Mouse (Mus musculus) left cerebral cortex, postnatal 4 days (tissue): ENCODE measurements around the gene Traip. TPM values are rescaled to one million over a fixed set of nuclear protein-coding genes. Genes with fewer than 3 reads are reported as not detected.
A peak's percentile ranks its signal among the peaks of the same experiment; 100 is the strongest.

Experiments
- DNase-seq: peaks from one replicate; pipeline ENCODE4 v3.0.0-alpha.2; 2022
- intact Hi-C: fragments of 180-260 bp; cut with DNase I; formaldehyde crosslinking; loops from one replicate; pipeline ENCODE4 v1.15.1; 2025
- total RNA-seq, 2 experiments: library from RNA; stranded (reverse); gene quantifications; 2 replicates each; pipeline ENCODE4 v1.2.3; 2021

Traip gene
- total RNA-seq, result 10 to 100 TPM; 21.2 to 21.3 TPM

- intact Hi-C loops, result no loop called here
- DNase-seq, result no peak
Observed at GRCm38 (mm10) chr9:107949922-107950235, at the start of gene Traip. TSS of gene Traip (plus strand) at chr9:107950136.

DNA sequence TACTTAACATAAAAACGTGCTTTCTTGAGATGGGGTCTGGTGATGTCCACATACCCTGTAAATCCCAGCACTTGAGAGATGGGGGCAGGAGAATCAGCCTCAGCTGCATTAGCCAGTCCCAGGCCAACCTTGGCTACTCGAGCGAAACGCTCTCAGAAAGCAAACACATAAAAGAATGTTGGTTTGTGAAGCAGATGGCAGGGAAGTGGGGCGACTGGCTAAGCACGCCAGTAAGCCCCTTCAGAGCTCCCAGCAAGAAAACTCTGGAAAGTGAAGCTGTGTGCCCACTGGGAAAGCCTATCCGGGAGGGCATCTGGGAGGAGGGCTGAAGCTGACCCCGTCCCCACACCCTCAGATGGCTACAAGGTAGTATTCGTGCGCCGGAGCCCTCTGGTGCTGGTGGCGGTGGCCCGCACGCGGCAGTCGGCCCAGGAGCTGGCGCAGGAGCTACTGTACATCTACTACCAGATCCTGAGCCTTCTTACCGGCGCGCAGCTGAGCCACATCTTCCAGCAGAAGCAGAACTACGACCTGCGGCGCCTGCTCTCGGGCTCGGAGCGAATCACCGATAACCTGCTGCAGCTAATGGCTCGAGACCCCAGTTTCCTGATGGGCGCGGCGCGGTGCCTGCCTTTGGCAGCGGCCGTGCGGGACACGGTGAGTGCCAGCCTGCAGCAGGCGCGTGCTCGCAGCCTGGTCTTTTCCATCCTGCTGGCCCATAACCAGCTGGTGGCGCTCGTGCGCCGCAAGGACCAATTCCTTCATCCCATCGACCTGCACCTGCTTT is 48.9 kb upstream of the Traip start:
- peak; percentile 89 for DNase-seq
- intact Hi-C loops, result loop anchor here (5.0 kb wide), 4 partner anchors 61 to 166 kb away; partner anchors contain the start of genes Gmppb and Inka1

DNA sequence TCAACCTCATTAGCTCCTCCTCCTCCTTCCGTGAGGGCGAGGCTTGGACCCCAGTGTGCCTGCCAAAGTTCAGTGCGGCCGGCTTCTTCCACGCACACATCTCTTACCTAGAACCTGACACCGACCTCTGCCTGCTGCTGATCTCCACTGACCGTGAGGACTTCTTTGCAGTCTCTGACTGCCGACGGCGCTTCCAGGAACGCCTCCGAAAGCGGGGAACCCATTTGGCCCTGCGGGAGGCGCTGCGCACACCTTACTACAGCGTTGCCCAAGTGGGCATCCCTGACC is 48.4 kb upstream of the Traip start:
- intact Hi-C loops, result loop anchor here (5.0 kb wide), 4 partner anchors 61 to 166 kb away; partner anchors contain the start of genes Gmppb and Inka1

GRCm38 (mm10) chr9:107904726-107905125 is 45.2 kb upstream of the Traip start:
- peak; percentile 90 for DNase-seq
- intact Hi-C loops, result loop anchor here (5.0 kb wide), 4 partner anchors 58 to 163 kb away; partner anchors contain the start of genes Gmppb and Inka1

More for the DNA sequence above, 48.4 kb upstream of the Traip start:
- no peak for DNase-seq

GRCm38 (mm10) chr9:107906252-107906966 is 43.5 kb upstream of the Traip start, which contains the start of gene Mst1r:
TSS of gene Mst1r (plus strand) at chr9:107906873.
- DNase-seq, result no peak
- intact Hi-C loops, result no loop called here

- DNase-seq, result no peak
- intact Hi-C loops, result no loop called here
Observed at GRCm38 (mm10) chr9:107906967-107907800, 42.8 kb upstream of the Traip start.

GRCm38 (mm10) chr9:107907801-107908120 is 42.2 kb upstream of the Traip start:
- intact Hi-C loops, result no loop called here
- no peak for DNase-seq

- intact Hi-C loops, result no loop called here
- no peak for DNase-seq
Observed at GRCm38 (mm10) chr9:107908410-107909158, 41.4 kb upstream of the Traip start.

DNA sequence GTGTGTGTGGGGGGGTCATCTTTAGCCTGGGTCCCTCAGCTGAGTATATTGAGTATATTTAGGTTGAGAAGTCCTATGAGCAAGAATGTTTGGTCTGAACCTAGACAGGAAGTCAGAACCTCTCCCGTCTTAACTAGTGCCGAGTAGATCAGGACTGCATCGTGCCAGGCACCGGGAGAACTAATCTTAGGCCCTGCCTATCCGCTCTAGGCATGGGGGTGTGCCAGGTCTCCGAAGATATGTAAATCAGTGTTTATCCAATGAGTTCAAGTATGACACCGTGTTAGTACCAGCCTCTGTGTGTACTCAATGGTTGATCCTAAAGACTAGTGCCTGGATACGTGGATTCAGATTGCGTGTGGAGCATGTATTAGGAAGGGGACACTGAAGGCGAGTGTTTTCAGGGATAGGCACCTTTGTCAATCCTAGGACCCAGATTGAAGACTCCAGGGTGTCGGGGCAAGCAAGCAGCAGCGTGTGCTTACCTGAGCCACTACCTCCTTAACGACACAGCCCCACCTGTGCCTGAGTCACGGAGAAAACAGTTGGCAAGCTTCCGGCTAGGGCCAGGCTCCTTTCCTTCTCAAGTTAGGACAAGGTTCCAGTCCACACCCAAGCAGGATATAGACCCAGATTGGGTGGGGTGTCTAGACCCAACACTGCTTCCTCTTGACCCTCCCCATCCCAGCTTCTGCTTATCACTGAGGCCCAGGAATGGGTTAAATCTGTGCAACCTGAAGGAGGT is 39.7 kb upstream of the Traip start:
- no peak for DNase-seq
- intact Hi-C loops, result no loop called here

GRCm38 (mm10) chr9:107914764-107915420 is 35.0 kb upstream of the Traip start:
- intact Hi-C loops, result no loop called here
- no peak for DNase-seq

DNA sequence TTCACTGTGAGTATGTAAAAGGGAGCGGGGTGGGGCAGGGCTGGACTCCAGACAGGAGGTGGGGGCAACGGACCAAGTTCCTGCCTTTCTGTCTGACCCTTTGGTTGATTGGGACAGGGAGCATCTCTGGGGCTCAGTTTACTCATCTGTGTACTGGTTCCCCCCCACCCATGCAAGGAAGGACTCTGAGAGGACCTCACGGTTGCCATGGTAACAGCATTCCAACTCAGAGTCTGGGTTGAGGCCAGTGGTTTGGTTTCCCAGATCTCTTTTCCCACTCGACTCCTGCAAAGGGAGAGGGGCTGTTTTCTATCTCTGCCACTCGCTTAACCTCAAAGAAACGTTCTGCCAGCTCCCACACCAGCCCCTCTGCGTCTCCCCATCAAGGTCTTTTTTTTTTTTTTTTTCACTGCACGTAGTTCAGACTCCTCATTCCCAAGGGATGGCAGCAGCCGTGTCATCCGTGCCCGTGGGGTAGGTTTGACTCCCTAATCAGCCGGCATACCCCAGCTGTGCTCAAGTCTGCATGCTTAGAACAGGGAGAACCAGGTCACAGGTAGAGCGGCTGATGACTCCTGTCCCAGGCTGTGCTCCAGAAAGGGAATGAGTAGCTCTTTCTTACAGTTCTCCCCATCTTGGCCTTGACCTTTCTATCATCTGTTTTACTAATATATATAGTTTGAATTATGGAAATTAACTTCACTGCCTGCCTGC is 31.9 kb upstream of the Traip start:
- intact Hi-C loops, result no loop called here
- no peak for DNase-seq

- no peak for DNase-seq
- intact Hi-C loops, result no loop called here
Observed at GRCm38 (mm10) chr9:107918884-107919283, 31.1 kb upstream of the Traip start.

- intact Hi-C loops, result no loop called here
- no peak for DNase-seq
Observed at GRCm38 (mm10) chr9:107919441-107919840, 30.5 kb upstream of the Traip start.

GRCm38 (mm10) chr9:107923021-107923420 is 26.9 kb upstream of the Traip start:
- DNase-seq, result peak; percentile 37

GRCm38 (mm10) chr9:107923956-107924355 is 26.0 kb upstream of the Traip start:
- intact Hi-C loops, result no loop called here

More at GRCm38 (mm10) chr9:107923021-107923420, 26.9 kb upstream of the Traip start:
- intact Hi-C loops, result no loop called here

DNA sequence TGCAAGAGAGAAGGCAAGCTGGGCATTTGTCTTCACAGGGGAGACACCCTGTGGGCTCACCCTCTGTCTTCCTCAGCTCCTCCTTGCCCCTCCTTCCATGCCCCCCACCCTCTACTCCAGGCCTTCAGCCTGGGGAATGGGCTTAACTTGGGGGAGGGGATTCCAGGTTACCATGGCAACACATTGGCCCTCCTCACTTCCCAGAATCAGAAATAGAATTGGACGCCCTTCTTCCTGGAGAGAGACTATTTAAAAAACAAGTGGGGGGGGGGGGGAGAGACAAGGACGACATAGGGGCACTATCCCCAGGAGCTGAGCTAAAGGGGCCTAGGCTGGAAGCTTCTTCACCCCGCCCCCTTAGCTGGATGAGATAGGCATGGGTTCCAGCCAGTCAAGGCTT is 24.7 kb upstream of the Traip start:
- no peak for DNase-seq
- intact Hi-C loops, result no loop called here

More at GRCm38 (mm10) chr9:107923956-107924355, 26.0 kb upstream of the Traip start:
- no peak for DNase-seq

GRCm38 (mm10) chr9:107926920-107927420 is 23.0 kb upstream of the Traip start:
- no peak for DNase-seq

DNA sequence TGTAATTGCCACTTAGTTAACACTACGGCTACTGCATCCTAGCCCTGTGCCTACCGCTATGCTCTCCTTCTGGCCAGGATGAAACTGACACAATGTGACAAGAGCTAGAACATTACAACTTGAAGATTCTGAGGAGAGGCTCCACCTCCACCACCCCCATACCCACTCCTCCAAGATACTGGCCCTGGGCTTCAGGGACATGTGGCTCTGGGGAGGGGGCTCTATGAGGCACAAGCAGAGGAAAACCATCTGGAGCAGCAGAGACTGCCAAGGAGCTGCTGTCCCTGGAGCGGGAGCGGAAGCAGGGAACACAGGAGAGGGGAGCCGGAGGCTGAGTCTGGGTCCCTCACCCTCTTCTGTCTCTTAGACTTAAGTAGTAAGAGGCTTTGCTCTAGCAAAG is 22.2 kb upstream of the Traip start:
- peak; percentile 68 for DNase-seq
- intact Hi-C loops, result no loop called here

More at GRCm38 (mm10) chr9:107926920-107927420, 23.0 kb upstream of the Traip start:
- intact Hi-C loops, result no loop called here
